Mouse (Mus musculus): Measurements from ENCODE around the gene Ccdc142. TPM values are rescaled to one million over a fixed set of nuclear protein-coding genes. Genes with fewer than 3 reads are reported as not detected.

Ccdc142 gene
- polyA plus RNA-seq, 1 experiment from 2014 or later: 2.2 TPM

DNA sequence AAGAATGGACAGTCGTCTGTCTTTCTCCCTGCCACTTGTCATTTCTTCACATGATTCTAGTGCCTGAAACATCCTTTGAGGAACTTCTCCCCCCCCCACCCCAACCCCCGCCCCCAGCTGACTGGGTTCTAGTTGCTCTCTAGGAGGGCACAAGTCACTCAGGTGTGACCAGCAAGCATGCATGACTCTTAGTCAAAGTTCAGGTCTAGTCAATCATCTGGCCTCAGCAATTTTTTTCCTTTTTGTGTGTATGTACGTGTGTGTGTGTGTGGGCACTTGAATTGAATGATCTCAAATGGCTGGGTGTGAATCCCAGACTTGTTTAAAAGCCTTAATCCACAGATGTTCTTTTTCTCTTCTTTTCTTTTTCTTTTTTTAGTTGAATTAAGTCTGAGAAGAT, 32.8 kb downstream of the Ccdc142 start:
- Histone ChIP-seq H3K9me3 (ENCODE audit: control insufficient read depth, low read length) (no peaks in the 10 kb centered on the region), H3K4me3 (ENCODE audit: control insufficient read depth in 1 of 2, insufficient read depth in 1 of 2, low read depth in 1 of 2, low read length in 2 of 2) (no peak overlapping the region), H3K36me3 (ENCODE audit: control insufficient read depth, insufficient read depth, low read length) (no peaks in the 10 kb centered on the region), H3K27ac (replicated peaks in 1 of 2; ENCODE audit: control insufficient read depth in 1 of 2, insufficient read depth in 1 of 2, low read depth in 2 of 2, low read length in 2 of 2) (no peak overlapping the region), H3K4me1 (ENCODE audit: control insufficient read depth in 2 of 2, insufficient read depth in 2 of 2, low read length in 2 of 2) (peaks cover 14 to 24% of the 10 kb centered on the region in 2 experiments), H3K27me3 (ENCODE audit: control insufficient read depth, insufficient read depth, low read length) (no peaks in the 10 kb centered on the region), H3K9ac (ENCODE audit: low read length) (no peak overlapping the region), H3K4me2 (ENCODE audit: low read length) (no peak overlapping the region)
- WGBS: 67% methylated on average over 3 of the region's 3 CpGs
- no peak for ATAC-seq (ENCODE audit: insufficient number of reproducible peaks, insufficient read depth, low FRiP score, low read depth)

DNA sequence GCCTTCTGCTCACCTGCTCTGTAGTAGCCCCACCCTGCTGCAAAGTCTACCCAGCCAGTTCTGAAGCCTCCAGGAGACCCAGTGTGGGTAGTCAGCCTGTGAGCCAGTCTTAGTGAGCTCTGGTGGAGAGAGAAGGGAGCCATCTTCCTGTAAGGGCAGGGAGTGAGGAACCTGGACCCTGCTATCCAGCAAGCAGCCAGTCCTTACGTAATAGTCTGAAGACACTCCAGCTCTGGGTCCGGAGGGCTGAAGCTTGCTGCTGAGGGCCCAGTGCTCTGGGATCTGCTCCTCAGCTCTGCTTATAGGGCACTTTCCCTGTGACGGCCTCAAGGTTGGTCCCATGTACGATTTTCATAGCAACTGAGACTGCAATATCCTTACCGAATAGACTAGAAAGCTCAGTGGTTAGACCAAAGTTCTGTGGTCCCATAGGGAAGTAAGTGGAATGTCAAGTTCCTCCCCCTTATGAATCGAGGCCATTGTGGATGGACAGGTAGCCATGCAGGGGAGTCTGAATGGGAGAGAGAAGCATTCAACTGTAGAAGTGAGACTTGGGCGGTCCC, 33.6 kb downstream of the Ccdc142 start, which contains the start of gene Rtkn:
Gene Rtkn (plus strand): TSS at position 513 of the 563 bp plus-strand sequence.
- Histone ChIP-seq H3K9ac (ENCODE audit: low read length) (peak within 1 kb of the TSS; percentile 95), H3K4me3 (ENCODE audit: control insufficient read depth in 1 of 2, insufficient read depth in 1 of 2, low read depth in 1 of 2, low read length in 2 of 2) (peak within 1 kb of the TSS; percentile 63 to 64), H3K36me3 (ENCODE audit: control insufficient read depth, insufficient read depth, low read length) (no peaks in the 10 kb centered on the region; the same call in 1 of the 2 replicates), H3K4me2 (ENCODE audit: low read length) (peak within 1 kb of the TSS; percentile 85), H3K4me1 (ENCODE audit: control insufficient read depth in 2 of 2, insufficient read depth in 2 of 2, low read length in 2 of 2) (peaks cover 14 to 24% of the 10 kb centered on the region in 2 experiments), H3K9me3 (ENCODE audit: control insufficient read depth, low read length) (no peaks in the 10 kb centered on the region), H3K27ac (replicated peaks in 1 of 2; ENCODE audit: control insufficient read depth in 1 of 2, insufficient read depth in 1 of 2, low read depth in 2 of 2, low read length in 2 of 2) (peak within 1 kb of the TSS; percentile 99 to 100), H3K27me3 (ENCODE audit: control insufficient read depth, insufficient read depth, low read length) (no peaks in the 10 kb centered on the region)
- WGBS: 63% methylated on average over 7 of the region's 7 CpGs
- no peak for ATAC-seq (ENCODE audit: insufficient number of reproducible peaks, insufficient read depth, low FRiP score, low read depth)

DNA sequence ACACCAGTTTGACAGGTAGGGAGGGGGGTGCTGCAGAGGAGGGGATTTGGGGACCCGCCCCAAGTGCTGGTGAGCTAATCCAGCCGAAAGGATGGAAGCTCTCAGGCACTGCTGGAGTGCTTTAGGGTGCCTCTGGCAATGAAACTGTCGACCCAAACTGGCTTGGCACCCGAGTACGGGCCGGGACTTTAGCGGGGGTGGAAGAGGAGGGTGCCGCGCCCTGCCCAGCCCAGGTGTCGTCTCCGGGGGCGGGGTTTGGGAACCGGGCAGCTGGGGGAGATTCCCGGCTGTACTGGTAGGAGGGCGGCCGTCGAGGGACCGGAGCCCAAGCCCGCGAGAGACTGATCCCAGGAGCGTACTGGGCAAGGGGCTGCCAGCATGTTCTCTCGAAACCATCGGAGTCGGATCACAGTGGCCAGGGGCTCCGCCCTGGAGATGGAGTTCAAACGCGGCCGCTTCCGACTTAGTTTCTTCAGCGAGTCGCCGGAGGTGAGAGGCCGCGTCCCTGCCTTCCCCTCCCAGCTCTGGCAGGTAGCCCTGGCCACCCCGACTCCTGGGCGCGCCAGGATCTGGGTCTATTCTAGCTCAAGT, 34.3 kb downstream of the Ccdc142 start:
- peak overlapping the region; percentile 85 for H3K4me2 ChIP-seq (ENCODE audit: low read length)
- H3K4me1 ChIP-seq (ENCODE audit: control insufficient read depth in 2 of 2, insufficient read depth in 2 of 2, low read length in 2 of 2): peaks cover 14 to 24% of the 10 kb centered on the region in 2 experiments
- no peaks in the 10 kb centered on the region; the same call in 1 of the 2 replicates for H3K36me3 ChIP-seq (ENCODE audit: control insufficient read depth, insufficient read depth, low read length)
- 4% methylated on average over 37 of the region's 37 CpGs for WGBS
- ATAC-seq (ENCODE audit: insufficient number of reproducible peaks, insufficient read depth, low FRiP score, low read depth): no peak
- H3K4me3 ChIP-seq (ENCODE audit: control insufficient read depth in 1 of 2, insufficient read depth in 1 of 2, low read depth in 1 of 2, low read length in 2 of 2): peak overlapping the region; percentile 63 to 64
- H3K9me3 ChIP-seq (ENCODE audit: control insufficient read depth, low read length): no peaks in the 10 kb centered on the region
- H3K27ac ChIP-seq (replicated peaks in 1 of 2; ENCODE audit: control insufficient read depth in 1 of 2, insufficient read depth in 1 of 2, low read depth in 2 of 2, low read length in 2 of 2): peak overlapping the region in 1 of 2 experiments; percentile 100; a peak in 2 of 4 replicates
- no peaks in the 10 kb centered on the region for H3K27me3 ChIP-seq (ENCODE audit: control insufficient read depth, insufficient read depth, low read length)
- peak overlapping the region; percentile 95 for H3K9ac ChIP-seq (ENCODE audit: low read length)

DNA sequence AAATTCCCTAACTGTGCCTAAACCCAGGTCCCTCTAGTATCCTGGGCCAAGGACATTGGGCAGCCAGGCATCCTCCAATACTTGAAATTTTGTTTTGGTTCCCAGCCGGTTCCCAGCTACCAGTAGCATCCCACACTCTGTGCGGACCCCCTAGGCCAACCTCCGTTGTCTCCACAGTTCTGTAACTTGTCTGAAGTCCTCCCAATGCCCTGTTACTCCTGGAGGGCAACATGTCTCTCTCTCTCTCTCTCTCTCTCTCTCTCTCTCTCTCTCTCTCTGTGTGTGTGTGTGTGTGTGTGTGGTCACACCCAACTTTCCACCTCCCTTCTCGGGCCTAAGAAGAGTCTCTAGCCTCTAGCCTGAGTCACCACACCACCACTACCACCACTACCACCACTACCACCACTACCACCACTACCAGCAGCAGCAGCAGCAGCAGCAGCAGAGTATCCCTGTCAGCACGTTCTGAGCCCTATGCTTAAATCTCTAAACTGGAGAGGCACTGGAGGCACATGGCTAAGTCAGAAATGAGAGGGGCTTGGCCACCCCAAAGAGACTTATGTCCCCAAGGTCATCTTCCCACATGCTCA, 35.0 kb downstream of the Ccdc142 start:
- peak overlapping the region; percentile 99 to 100 for H3K27ac ChIP-seq (replicated peaks in 1 of 2; ENCODE audit: control insufficient read depth in 1 of 2, insufficient read depth in 1 of 2, low read depth in 2 of 2, low read length in 2 of 2)
- peak overlapping the region; percentile 63 to 64 for H3K4me3 ChIP-seq (ENCODE audit: control insufficient read depth in 1 of 2, insufficient read depth in 1 of 2, low read depth in 1 of 2, low read length in 2 of 2)
- H3K27me3 ChIP-seq (ENCODE audit: control insufficient read depth, insufficient read depth, low read length): no peaks in the 10 kb centered on the region
- H3K4me1 ChIP-seq (ENCODE audit: control insufficient read depth in 2 of 2, insufficient read depth in 2 of 2, low read length in 2 of 2): peaks cover 16 to 25% of the 10 kb centered on the region in 2 experiments
- H3K9ac ChIP-seq (ENCODE audit: low read length): peak overlapping the region; percentile 95
- no peaks in the 10 kb centered on the region for H3K9me3 ChIP-seq (ENCODE audit: control insufficient read depth, low read length)
- WGBS: 27% methylated on average over 5 of the region's 5 CpGs
- peak overlapping the region; percentile 85 for H3K4me2 ChIP-seq (ENCODE audit: low read length)
- H3K36me3 ChIP-seq (ENCODE audit: control insufficient read depth, insufficient read depth, low read length): no peaks in the 10 kb centered on the region; the same call in 1 of the 2 replicates
- ATAC-seq (ENCODE audit: insufficient number of reproducible peaks, insufficient read depth, low FRiP score, low read depth): 0 out of 2 replicates have a peak, but pooled peaks have one; percentile 1

DNA sequence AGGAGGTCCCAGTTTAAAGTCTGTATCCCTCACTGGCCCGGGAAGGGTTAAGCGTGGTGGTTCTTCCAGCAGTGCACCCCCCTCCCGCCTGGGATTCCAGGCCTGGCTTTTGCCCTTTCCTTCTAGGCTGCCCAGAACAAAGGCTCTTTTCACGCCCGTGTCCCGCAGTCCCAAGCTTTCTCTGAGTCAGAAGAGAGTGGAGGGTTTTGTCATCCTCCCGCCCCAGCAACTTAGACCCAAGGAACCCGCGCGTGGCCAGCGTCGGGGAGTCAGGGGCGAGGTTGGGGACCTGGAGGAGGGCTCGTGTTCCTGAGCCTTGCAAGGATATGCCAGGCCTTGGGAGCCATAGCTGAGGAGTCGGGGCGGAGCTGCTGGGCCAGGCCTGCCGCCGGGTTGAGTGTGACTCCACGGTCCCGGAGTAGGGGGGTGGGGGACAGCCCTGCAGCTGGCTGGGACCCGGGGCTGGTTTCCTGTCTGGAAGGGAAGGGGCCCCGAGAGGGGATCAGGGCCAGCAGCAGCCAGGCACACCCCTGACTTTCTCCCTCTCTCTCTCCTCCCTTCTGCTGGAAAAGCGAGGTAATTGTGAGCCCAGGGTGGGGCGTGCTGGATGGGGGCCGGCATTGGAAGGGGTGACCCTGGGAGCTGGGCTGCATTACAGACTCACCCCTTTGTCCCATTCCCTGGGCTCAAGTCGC, 35.6 kb downstream of the Ccdc142 start:
- Histone ChIP-seq H3K4me2 (ENCODE audit: low read length) (peak overlapping the region; percentile 85), H3K4me1 (ENCODE audit: control insufficient read depth in 2 of 2, insufficient read depth in 2 of 2, low read length in 2 of 2) (peaks cover 21 to 31% of the 10 kb centered on the region in 2 experiments), H3K27me3 (ENCODE audit: control insufficient read depth, insufficient read depth, low read length) (no peaks in the 10 kb centered on the region), H3K36me3 (ENCODE audit: control insufficient read depth, insufficient read depth, low read length) (no peaks in the 10 kb centered on the region; the same call in 1 of the 2 replicates), H3K9ac (ENCODE audit: low read length) (peak overlapping the region; percentile 95), H3K9me3 (ENCODE audit: control insufficient read depth, low read length) (no peaks in the 10 kb centered on the region), H3K4me3 (ENCODE audit: control insufficient read depth in 1 of 2, insufficient read depth in 1 of 2, low read depth in 1 of 2, low read length in 2 of 2) (peak overlapping the region; percentile 63 to 64), H3K27ac (replicated peaks in 1 of 2; ENCODE audit: control insufficient read depth in 1 of 2, insufficient read depth in 1 of 2, low read depth in 2 of 2, low read length in 2 of 2) (peak overlapping the region; percentile 99 to 100)
- peak; percentile 83 for ATAC-seq (ENCODE audit: insufficient number of reproducible peaks, insufficient read depth, low FRiP score, low read depth)
- WGBS: under 1% methylated on average over 25 of the region's 26 CpGs

DNA sequence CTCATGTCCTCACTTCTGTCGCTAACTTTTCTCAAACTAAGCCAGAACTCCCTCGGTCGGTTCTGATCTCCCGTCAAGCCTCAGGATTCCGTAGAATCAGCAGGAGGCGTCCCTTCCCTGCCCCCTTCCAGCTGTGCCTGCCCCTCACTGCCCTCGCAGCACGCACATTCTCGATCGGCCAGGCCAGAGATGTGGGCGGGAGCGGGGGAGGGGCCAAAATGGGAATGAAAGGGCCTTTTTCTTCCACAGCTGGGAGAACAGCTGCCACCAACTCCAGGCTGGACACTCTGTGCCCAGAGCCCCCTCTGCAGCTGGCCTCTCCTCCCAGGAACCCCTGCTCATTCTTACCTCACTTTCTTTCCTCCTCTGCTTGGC, 36.2 kb downstream of the Ccdc142 start:
- 0% methylated on average over 12 of the region's 12 CpGs for WGBS

DNA sequence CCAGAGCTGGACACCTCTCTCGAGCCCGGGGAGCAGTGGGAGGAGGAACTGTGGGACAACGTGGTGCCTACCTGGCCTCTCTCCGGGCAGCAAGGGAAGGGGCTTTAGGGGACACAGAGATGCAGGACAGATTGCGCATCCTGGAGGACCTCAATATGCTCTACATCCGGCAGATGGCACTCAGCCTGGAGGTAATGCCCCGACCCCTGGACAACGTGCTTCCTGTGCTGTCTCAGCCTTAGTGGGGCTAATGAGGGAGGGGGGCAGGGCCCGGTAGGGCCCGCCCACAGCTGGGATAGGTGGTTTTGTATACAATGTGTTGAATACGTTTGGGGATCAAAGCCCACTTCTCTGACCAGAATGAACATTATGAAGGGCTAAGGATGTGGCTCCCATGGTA, 36.7 kb downstream of the Ccdc142 start:
- no peaks in the 10 kb centered on the region for H3K9me3 ChIP-seq (ENCODE audit: control insufficient read depth, low read length)
- 0% methylated on average over 11 of the region's 11 CpGs for WGBS
- H3K4me3 ChIP-seq (ENCODE audit: control insufficient read depth in 1 of 2, insufficient read depth in 1 of 2, low read depth in 1 of 2, low read length in 2 of 2): peak overlapping the region; percentile 63 to 64
- peaks cover 30 to 38% of the 10 kb centered on the region in 2 experiments for H3K4me1 ChIP-seq (ENCODE audit: control insufficient read depth in 2 of 2, insufficient read depth in 2 of 2, low read length in 2 of 2)
- peak overlapping the region; percentile 99 to 100 for H3K27ac ChIP-seq (replicated peaks in 1 of 2; ENCODE audit: control insufficient read depth in 1 of 2, insufficient read depth in 1 of 2, low read depth in 2 of 2, low read length in 2 of 2)
- no peaks in the 10 kb centered on the region; the same call in 1 of the 2 replicates for H3K36me3 ChIP-seq (ENCODE audit: control insufficient read depth, insufficient read depth, low read length)
- peak overlapping the region; percentile 95 for H3K9ac ChIP-seq (ENCODE audit: low read length)
- H3K27me3 ChIP-seq (ENCODE audit: control insufficient read depth, insufficient read depth, low read length): no peaks in the 10 kb centered on the region
- peak; percentile 32; the same call in 1 of the 2 replicates for ATAC-seq (ENCODE audit: insufficient number of reproducible peaks, insufficient read depth, low FRiP score, low read depth)
- peak overlapping the region; percentile 85 for H3K4me2 ChIP-seq (ENCODE audit: low read length)

More for the DNA sequence above, 36.2 kb downstream of the Ccdc142 start:
- H3K36me3 ChIP-seq (ENCODE audit: control insufficient read depth, insufficient read depth, low read length): no peaks in the 10 kb centered on the region; the same call in 1 of the 2 replicates
- peak overlapping the region; percentile 99 to 100 for H3K27ac ChIP-seq (replicated peaks in 1 of 2; ENCODE audit: control insufficient read depth in 1 of 2, insufficient read depth in 1 of 2, low read depth in 2 of 2, low read length in 2 of 2)
- H3K9ac ChIP-seq (ENCODE audit: low read length): peak overlapping the region; percentile 95
- peaks cover 26 to 35% of the 10 kb centered on the region in 2 experiments for H3K4me1 ChIP-seq (ENCODE audit: control insufficient read depth in 2 of 2, insufficient read depth in 2 of 2, low read length in 2 of 2)
- peak; percentile 70 for ATAC-seq (ENCODE audit: insufficient number of reproducible peaks, insufficient read depth, low FRiP score, low read depth)
- H3K4me2 ChIP-seq (ENCODE audit: low read length): peak overlapping the region; percentile 85
- H3K4me3 ChIP-seq (ENCODE audit: control insufficient read depth in 1 of 2, insufficient read depth in 1 of 2, low read depth in 1 of 2, low read length in 2 of 2): peak overlapping the region; percentile 63 to 64
- H3K27me3 ChIP-seq (ENCODE audit: control insufficient read depth, insufficient read depth, low read length): no peaks in the 10 kb centered on the region
- no peaks in the 10 kb centered on the region for H3K9me3 ChIP-seq (ENCODE audit: control insufficient read depth, low read length)

All from heart, embryonic 14.5 days (tissue).